Mouse (Mus musculus) E14TG2a.4 (cell line): ENCODE results near the gene Fbf1.

ENCODE experiments used
- CTCF ChIP-seq: conservative IDR thresholded peaks from 2 replicates; pipeline ENCODE4 v1.5.1; 2014; ENCODE audit warnings: low read length
- NANOG ChIP-seq: IDR thresholded peaks from 2 replicates; pipeline ENCODE4 v1.6.1; 2014; ENCODE audit warnings: borderline replicate concordance, low read length, mixed read lengths

DNA sequence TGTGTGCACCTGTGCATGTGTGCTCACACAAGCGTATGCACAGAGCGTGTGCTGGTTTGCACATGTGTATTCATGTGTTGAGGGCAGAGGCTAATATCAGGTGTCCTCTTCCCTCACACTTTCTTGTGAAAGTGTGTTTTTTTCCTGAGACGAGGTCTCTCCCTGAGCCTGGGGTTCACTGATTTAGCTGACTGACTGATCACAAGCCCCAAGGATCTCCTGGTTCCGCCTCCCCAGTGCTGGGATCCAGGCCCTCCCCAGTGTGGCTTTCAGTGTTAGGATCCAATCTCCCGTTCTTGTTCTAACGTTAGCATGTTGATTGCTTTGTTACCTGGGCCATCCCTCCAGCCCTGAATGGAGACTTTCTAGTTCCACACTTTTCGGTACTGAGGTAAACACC is 67.1 kb downstream of the Fbf1 start:
- TF ChIP-seq CTCF, result no peak
- no peak for TF ChIP-seq NANOG
